ENCODE assay signal across 6 mouse cellular contexts in genomic region chr10:78383567-78383966, GRCm38 (mm10). TPM values are rescaled to one million over a fixed set of nuclear protein-coding genes. Genes with fewer than 3 reads are reported as not detected.
A peak's percentile ranks its signal among the peaks of the same experiment; 100 is the strongest.
ATAC-seq and TF ChIP-seq lines count a peak whose summit lies in the region.
"Had no signal": no experiment of that assay in that cellular context is flagged by ENCODE, and none has a peak within 500 bp of the region (broad histone marks: within the 10 kb centered on the region; RNA-seq: fewer than 3 reads in every experiment).

No protein-coding gene starts in this region.

- no peak overlapping the region for H3K4me2 ChIP-seq in myocyte (ENCODE audit: low read depth)
- no peak overlapping the region for H3K4me2 ChIP-seq in kidney, embryonic 16.5 days (replicated peaks; ENCODE audit: low read depth, low read length)

- 78% methylated on average over 3 of the region's 3 CpGs for WGBS in kidney, embryonic 16.5 days

- no peak for ATAC-seq in kidney, embryonic 16.5 days (ENCODE audit: low FRiP score, low TSS enrichment)
- ATAC-seq: activated CD4-positive, CD25-positive, alpha-beta regulatory T cell, adult 4 months; CD4-positive, CD25-positive, alpha-beta regulatory T cell, adult 4 months; Patski had no signal

- H3K27me3 ChIP-seq in myocyte (ENCODE audit: control insufficient read depth, insufficient read depth, insufficient read length): peaks cover 10% of the 10 kb centered on the region
- H3K27me3 ChIP-seq in kidney, embryonic 16.5 days (ENCODE audit: insufficient read depth, low read length): no peaks in the 10 kb centered on the region

- H3K4me3 ChIP-seq in myocyte: no peak overlapping the region
- no peak overlapping the region for H3K4me3 ChIP-seq in kidney, embryonic 16.5 days (ENCODE audit: low read length)

- H3K9me3 ChIP-seq in kidney, embryonic 16.5 days (ENCODE audit: low read length): peaks cover under 1% of the 10 kb centered on the region; the same call in 1 of the 2 replicates

- no peaks in the 10 kb centered on the region for H3K36me3 ChIP-seq in myocyte (ENCODE audit: control insufficient read depth, insufficient read depth)
- no peaks in the 10 kb centered on the region for H3K36me3 ChIP-seq in kidney, embryonic 16.5 days (ENCODE audit: insufficient read depth, low read length)
- H3K36me3 ChIP-seq: G1E had no signal

- no peak for TF ChIP-seq POLR2A in myocyte (IDR thresholded peaks at IDR 0.05; ENCODE audit: insufficient read length, low read depth)

- H3K27ac ChIP-seq in kidney, embryonic 16.5 days (ENCODE audit: low read length): no peak overlapping the region

- H3K9ac ChIP-seq in kidney, embryonic 16.5 days (replicated peaks; ENCODE audit: low read length): no peak overlapping the region

- no peaks in the 10 kb centered on the region for H3K4me1 ChIP-seq in kidney, embryonic 16.5 days (ENCODE audit: insufficient read depth, low read length)

- no peak overlapping the region for H3ac ChIP-seq in myocyte (ENCODE audit: control insufficient read depth, insufficient read length)

- H3K79me2 ChIP-seq in myocyte (ENCODE audit: control insufficient read depth, insufficient read depth): no peaks in the 10 kb centered on the region

TF ChIP-seq in myocyte, 11 proteins besides CTCF, POLR2A, EP300 and RAD21:
- TF ChIP-seq MYOD1 (IDR thresholded peaks at IDR 0.05; ENCODE audit: control insufficient read depth in 1 of 3, insufficient read length in 2 of 3, low read depth in 2 of 3): peak in 2 of 3 experiments; percentile 34 to 59
- TF ChIP-seq TCF3 (IDR thresholded peaks at IDR 0.05; ENCODE audit: insufficient read length, low read depth): no peak
- TF ChIP-seq MYOG (IDR thresholded peaks at IDR 0.05; ENCODE audit: control insufficient read depth in 1 of 3, insufficient read depth in 1 of 3, insufficient read length in 2 of 3, low read depth in 2 of 3): peak in 2 of 3 experiments; percentile 51 to 61

RNA-seq across cellular contexts. Expression of gene Rrp1, which starts 29.3 kb away (rescaled TPM):
- polyA plus RNA-seq in myocyte (2012; fragmentation: generic; extraction: Trizol): 180 TPM
- 325 and 328 TPM in 2 replicates for polyA plus RNA-seq in kidney, embryonic 16.5 days (2015; fragmentation: Nextera tagmentation; extraction: Ambion mirVana)

RNA-seq across cellular contexts. Expression of gene Agpat3, which starts 31.3 kb away (rescaled TPM):
- 183 TPM for polyA plus RNA-seq in myocyte (2012; fragmentation: generic; extraction: Trizol)
- 48.2 and 81.9 TPM in 2 replicates for polyA plus RNA-seq in kidney, embryonic 16.5 days (2015; fragmentation: Nextera tagmentation; extraction: Ambion mirVana)

RNA-seq across cellular contexts. Expression of gene Cstb, which starts 41.9 kb away (rescaled TPM):
- 197 TPM for polyA plus RNA-seq in myocyte (2012; fragmentation: generic; extraction: Trizol)
- polyA plus RNA-seq in kidney, embryonic 16.5 days (2015; fragmentation: Nextera tagmentation; extraction: Ambion mirVana): 191 and 193 TPM in 2 replicates
